Mouse (Mus musculus) CD4-positive, CD25-positive, alpha-beta regulatory T cell, adult 9 weeks (primary cell): ENCODE data around the gene Rab2b. TPM values are rescaled to one million over a fixed set of nuclear protein-coding genes. Genes with fewer than 3 reads are reported as not detected.

Experiments
- polyA plus RNA-seq: library from polyadenylated mRNA; unstranded; fragments of 100-300 nt; shearing (Covaris generic); gene quantifications from one replicate; pipeline ENCODE4 v1.2.1, GENCODE M21; 2017

The Rab2b gene
- 30.4 TPM for polyA plus RNA-seq

GRCm38 (mm10) chr14:52278932-52279746 is at the start of gene Rab2b, which contains the start of gene Tox4:
Rab2b (minus strand) TSS chr14:52279545.
Tox4 (plus strand) TSS chr14:52279146.

GRCm38 (mm10) chr14:52327910-52328812 is 48.8 kb upstream of the Rab2b start, which contains the start of gene Sall2:
Sall2 (minus strand) TSS chr14:52328762.

GRCm38 (mm10) chr14:52304644-52305271 is 25.4 kb upstream of the Rab2b start, which contains the start of gene Mettl3:
Mettl3 (minus strand) TSS chr14:52305128.

GRCm38 (mm10) chr14:52257484-52258213 is 21.7 kb downstream of the Rab2b start, which contains the start of gene Chd8:
Chd8 (minus strand) TSS chr14:52257780.

Other genes with a start within 250 kb of the Rab2b start
- gene Olfr221, start 237.1 kb downstream of the Rab2b start, polyA plus RNA-seq: not detected
- gene Hnrnpc, start 175.5 kb downstream of the Rab2b start, polyA plus RNA-seq: 478 TPM
- 6.6 TPM for gene Rpgrip1, start 168.8 kb downstream of the Rab2b start, polyA plus RNA-seq
- 31.0 TPM for gene Supt16, start 82.1 kb downstream of the Rab2b start, polyA plus RNA-seq
- gene Chd8, start 21.8 kb downstream of the Rab2b start, polyA plus RNA-seq: 56.7 TPM
- 110 TPM for gene Tox4, start 399 bp downstream of the Rab2b start, polyA plus RNA-seq
- gene Mettl3, start 25.6 kb upstream of the Rab2b start, polyA plus RNA-seq: 73.0 TPM
- 4.0 TPM for gene Sall2, start 49.2 kb upstream of the Rab2b start, polyA plus RNA-seq
- not detected for gene Olfr1513, start 76.9 kb upstream of the Rab2b start, polyA plus RNA-seq
- gene Olfr1512, start 99.6 kb upstream of the Rab2b start, polyA plus RNA-seq: not detected
- not detected for gene Olfr1511, start 117.8 kb upstream of the Rab2b start, polyA plus RNA-seq
- gene Olfr1510, start 134.8 kb upstream of the Rab2b start, polyA plus RNA-seq: not detected
- not detected for gene Olfr1509, start 163.4 kb upstream of the Rab2b start, polyA plus RNA-seq
- gene Olfr1508, start 187.9 kb upstream of the Rab2b start, polyA plus RNA-seq: not detected
- not detected for gene Olfr1507, start 216.2 kb upstream of the Rab2b start, polyA plus RNA-seq